Mouse (Mus musculus) kidney, adult 18-20 months (tissue): ENCODE measurements around the gene Tubg2.
"Not testable (repeated sequence)": the region's sequence is repeated elsewhere in the genome, so short reads cannot be mapped to it uniquely, and the experiment has no call there.

Source experiments
- DNase-seq: peaks from one replicate; pipeline ENCODE4 v3.0.0; 2021

The Tubg2 gene

DNA sequence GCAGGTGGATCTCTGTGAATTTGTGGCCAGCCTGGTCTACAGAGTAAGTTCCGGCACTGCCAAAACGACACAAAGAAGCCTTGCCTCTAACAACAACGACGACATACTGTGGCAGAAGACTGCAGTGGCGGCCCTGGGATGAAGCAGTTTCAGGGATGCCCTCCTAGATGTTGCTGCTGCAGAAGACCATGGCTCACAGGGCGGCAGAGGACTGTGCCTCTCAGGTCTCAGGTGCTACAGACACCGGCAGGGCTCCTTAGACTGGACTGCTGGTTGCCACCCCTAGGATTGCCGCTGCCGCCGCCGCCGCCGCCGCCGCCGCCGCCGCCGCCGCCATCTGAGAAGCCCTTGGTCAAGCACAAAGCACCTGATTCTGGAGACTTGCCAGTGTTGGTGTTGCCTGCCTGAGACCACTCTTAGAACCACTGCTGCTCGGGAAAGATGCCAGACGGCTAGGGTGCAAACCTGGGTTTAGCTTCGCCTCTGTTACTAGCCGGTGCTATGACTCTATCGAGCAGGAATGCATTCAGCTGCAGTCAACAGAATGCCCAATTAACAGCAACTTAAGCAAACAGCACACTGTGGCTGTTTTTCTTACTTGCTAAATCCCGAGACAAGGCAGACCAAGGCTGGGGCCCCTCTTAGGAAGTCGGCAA lies 15.4 kb upstream of the Tubg2 start:
- peak; percentile 36 for DNase-seq

DNA sequence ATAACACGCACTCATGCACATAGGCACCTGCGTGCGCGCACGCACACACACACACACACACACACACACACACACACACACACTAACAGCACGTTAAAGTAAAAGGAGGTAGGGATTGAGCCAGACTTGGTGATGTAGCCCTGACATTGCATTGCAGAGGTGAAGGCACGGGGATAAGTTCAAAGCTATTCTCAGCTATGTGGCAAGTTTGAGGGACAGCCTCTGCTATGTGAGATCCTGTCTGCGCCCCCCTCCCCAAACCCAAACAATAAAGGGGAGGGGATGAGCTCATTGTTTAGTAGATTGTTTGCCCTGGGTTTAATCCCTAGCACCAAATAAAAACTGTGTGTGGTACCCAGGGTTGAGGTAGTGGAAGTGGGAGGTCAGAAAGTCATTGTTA lies 14.6 kb upstream of the Tubg2 start:
- DNase-seq = no peak

DNA sequence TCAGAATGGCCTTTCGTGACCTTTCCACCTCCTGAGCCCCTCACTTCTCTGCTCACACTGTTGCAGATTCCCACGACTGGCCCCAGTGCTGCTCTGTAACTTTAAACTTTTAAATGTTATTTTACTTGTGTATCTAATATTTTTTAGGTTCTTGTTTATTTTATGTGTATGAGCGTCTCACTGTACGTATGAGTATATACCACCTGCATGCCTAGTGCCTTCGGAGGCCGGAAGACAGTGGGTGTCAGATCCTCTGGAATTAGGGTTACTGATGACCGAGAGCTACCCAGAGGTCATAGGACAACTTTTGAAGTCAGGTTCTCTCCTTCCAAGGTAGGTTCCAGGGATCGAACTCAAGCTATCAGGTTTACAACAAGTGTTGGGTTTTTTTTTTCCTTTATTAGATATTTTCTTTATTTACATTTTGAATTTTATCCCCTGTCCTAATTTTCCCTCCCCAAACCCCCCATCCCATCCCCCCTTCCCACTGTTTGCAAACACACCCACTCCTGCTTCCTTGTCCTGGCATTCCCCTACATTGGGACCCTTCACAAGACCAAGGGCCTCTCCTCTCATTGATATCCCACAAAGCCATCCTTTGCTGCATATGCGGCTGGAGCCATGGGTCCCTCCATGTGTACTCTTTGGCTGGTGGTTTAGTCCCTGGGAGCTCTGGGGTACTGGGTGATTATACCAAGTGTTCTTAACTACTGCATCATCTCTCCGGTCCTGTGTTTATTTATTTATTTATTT lies 13.3 kb upstream of the Tubg2 start:
- no peak for DNase-seq

DNA sequence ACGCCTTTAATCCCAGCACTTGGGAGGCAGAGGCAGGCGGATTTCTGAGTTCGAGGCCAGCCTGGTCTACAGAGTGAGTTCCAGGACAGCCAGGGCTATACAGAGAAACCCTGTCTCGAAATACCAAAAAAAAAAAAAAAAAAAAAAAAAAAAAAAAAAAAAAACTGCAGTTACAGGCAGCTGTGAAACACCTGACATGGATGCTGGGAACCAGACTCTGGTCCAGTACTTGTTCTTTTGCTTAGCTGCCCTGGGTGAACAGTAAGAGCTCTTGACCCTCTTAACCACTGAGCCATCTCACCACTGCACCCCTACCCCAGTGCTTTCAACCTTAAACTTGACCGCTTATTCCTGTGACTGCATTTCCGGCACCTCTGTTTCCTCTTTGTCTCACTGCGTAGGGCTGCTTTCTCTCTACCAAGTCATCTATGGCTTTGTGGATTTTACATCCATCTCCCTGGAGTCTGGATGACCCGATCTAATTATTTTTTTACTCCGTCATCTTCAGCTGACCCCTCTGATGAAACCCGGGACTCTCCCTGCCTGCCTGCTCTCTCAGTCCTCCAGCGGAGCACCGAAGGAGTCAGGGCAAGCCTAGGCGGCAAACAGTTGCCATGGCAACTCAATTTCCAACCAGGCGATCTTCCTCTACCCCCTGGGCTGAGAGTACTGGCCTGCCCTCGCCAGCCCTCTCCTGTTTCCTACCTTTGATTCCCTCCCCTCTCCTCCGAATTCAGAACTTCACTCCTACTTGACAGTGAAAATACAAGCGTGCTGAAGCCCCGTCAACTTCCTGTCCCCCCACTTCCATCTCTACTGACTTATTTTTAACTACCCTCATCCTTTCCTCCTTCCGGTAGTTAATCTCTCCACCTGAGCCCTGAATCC lies 12.1 kb upstream of the Tubg2 start:
- peak; percentile 43 for DNase-seq

DNA sequence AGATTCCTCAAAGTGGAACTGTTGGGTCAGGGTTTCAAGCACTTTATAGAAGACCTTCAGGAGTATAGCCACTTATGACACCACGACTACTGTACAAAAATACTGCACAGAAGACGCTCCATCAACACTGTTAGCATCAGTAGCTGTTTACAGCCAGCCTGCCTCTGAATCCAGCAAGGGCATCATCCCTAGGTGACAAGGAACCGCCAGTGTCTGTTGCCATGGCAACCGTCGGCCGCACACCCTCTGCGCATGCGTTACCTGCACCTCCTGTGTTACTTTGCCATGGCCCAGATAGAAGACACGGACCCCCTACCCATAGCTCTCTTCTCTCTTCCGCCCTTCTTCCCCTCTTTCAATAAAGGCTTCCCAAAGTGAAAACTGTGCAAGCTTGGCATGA lies 9.3 kb upstream of the Tubg2 start:
- no peak for DNase-seq

DNA sequence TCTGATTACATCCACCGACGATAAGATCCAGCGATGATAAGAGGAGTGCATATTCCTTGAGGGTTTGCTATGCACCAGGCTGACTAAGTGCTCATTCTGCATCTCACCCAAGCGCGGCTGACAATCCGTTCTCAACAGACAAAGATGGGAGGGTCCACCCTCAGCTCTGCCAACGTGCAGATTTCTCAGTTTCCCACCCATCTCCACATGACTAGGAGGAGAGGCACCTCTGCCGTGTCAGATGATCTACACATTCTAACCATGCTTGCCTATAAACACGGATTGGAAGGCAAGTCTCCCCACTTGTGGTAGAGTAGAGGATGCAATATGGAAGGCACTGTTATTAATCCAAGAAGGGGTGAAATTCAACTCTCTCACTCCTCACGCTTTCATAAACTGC lies 7.0 kb upstream of the Tubg2 start:
- DNase-seq = no peak

DNA sequence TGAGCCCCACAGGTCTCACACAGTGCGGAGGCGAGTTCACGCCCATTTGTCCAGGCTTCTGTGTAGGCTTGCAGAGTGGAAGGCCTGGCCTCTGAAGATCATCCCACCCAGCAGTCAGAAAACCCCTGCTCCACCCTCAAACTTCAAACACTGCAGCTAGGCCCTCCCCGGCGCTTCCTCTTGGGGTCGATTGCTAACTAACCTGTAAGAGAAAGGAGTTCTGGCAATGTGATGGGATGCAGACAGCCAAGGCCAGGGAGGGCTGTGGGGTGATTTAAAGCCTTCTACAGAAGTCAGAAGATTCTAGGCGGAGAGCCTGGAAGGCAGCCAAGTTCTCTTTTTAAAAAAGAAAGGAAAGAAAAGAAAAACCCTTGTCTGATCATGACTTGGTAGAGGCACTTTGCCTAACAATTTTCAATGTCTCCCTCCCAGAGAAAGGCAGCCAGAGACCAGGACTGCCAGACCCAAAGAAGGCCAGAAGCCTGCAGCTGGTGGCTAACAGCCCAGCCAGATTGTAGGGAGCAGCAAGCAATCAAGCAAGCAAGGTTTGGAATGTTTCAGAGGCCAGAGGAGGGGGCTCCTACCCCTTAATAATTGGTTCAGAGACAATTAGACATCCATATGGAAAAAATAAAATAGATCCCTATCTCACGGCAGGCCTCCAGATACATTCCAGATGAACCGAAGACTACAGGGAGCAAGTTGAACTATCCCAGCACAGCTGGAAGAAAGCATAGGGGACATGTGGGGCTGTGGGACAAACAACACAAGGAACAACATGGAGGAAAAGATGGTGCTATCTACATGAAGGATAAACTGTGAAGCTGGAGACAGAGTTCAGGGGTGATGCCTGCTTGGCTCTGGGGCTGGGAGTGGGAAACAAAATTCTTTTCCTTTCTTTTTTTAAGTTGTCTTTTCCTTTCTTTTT lies 6.3 kb upstream of the Tubg2 start:
- DNase-seq = no peak

DNA sequence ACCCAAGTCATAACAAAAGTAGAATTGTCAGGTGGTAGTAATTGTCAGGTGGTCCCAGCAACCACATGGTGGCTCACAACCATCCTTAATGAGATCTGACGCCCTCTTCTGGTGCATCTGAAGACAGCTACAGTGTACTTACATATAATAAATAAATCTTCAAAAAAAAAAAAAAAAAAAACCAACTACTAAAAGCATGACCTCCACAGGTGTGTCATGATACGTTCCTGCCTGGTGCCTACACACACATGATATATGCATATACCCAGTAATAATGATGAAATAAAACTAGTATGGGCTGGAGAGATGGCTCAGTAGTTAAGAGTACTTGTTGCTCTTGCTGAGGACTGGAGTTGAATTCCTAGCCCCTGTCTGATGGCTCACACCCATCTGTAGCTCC lies 4.6 kb upstream of the Tubg2 start:
- no peak for DNase-seq

DNA sequence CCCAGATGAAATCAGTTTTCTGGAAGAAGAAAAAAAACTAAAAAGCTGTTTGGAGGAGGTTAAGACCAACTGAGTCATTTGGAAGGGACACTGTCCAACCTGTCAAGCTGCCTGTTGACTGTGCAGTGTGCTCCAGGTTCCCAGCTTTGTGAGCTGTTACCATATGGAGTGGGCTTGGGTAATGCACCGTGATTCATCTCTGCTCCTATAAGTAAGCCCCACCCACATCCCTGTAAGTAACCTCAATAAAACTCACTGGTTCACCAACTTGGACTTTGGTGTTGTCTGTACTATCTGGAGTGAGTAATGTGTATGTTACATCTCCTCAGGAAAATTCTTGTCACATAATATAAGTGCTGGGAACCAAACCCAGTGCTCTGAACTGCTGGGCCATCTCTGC lies 2.9 kb upstream of the Tubg2 start:
- DNase-seq = no peak

DNA sequence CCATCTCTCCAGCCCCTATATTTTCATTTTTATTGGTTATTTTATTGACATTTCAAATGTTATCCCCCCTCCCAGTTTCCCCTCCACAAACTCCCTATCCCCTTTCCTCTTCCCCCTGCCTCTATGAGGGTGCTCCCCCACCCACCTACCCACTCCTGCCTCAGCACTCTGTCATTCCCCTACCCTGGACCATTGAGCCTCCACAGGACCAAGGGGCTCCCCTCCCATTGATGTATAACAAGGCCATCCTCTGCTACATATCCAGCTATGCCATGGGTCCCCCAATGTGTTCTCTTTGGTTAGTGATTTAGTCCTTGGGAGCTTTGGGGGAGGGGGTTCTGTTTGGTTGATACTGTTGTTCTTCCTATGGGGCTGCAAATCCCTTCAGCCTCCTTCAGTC lies 1.1 kb upstream of the Tubg2 start:
- no peak for DNase-seq

DNA sequence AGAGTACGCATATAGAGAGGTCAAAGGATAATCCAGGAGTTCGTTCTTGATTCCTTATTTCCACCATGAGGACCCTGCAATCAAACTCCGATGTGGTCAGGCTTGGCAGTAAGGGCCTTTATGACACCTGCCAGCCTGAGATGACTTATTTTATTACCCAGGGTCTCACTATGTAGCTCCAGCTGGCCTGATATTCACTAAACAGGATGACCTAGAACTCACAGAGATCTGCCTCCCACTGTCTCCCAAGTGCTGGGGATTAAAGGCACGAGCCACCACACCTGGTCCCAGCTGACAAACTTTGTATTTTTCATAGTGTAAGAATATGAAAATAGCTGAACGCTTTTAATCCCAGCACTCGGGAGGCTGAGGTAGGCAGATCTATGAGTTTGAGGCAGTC lies 556 bp upstream of the Tubg2 start:
- no peak for DNase-seq

DNA sequence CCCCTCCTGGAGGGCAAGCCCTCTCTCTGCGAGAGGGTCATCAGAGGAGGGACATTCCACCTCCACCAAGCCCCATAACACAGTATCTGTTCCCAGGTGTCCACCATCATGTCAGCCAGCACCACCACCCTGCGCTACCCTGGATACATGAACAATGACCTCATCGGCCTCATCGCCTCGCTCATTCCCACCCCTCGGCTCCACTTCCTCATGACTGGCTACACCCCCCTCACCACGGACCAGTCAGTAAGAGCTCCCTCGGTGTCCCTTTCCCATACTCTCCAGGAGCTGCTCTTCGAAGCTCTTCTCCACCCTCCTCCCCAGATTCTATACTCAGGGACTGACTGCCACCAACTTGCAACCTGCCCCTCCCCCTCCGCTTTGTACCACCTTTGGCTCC lies 4.4 kb downstream of the Tubg2 start:
- not testable (repeated sequence) for DNase-seq

DNA sequence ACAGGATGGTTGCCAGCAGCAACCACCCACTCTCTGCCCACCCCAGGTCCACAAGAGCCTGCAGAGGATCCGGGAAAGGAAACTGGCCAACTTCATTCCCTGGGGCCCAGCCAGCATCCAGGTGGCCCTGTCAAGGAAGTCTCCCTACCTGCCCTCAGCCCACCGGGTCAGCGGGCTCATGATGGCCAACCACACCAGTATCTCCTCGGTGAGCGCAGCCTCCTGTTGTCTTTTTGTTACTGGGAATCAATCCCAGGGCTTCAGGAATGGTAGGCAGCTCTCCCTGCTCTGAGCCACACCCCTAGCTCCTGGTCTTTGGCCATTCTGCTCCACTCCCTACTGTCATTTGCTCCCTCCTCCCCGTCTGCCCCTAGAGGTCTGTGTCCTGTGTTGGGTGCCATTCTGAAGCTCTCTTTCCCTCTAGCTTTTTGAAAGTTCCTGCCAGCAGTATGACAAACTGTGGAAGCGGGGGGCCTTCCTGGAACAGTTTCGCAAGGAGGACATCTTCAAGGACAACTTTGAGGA lies 5.3 kb downstream of the Tubg2 start:
- DNase-seq = not testable (repeated sequence)

DNA sequence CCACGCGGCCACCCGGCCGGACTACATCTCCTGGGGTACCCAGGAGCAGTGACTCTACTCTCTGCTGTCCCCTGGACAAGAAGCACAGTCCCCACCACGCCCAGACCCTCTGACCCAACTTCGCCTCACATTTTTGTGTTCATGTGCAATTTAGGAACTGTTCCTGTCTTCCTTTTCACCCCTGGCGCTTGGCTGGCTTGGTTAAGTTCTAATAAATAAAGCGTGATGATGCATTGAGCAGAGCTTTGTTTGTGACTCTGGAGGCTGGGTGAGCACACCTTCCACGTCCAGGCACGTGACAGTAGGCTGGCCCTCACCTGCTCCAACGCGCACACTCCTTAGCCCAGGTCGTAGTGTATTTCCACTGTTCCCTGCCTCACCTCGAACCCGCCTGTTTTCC lies 5.8 kb downstream of the Tubg2 start:
- no peak for DNase-seq

DNA sequence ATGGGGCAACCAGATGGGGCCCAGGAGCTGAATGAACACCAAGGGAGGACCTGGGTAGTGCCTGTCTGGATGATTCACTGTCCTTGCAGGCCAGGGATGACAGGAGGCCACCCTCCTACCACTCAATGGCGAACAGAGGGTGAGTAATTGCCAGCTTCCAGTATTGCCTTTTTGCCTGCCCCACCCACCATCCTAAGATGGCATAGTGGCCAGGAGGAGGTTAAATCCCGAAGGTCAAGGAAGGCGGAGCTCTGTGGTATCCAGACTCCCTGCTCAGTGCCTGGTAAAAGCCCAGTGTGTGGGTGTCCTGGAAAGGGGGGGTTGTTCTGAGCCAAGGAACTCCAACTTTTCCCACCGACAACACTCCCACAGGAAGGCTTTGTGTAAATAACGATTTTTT lies 6.6 kb downstream of the Tubg2 start:
- DNase-seq = no peak

DNA sequence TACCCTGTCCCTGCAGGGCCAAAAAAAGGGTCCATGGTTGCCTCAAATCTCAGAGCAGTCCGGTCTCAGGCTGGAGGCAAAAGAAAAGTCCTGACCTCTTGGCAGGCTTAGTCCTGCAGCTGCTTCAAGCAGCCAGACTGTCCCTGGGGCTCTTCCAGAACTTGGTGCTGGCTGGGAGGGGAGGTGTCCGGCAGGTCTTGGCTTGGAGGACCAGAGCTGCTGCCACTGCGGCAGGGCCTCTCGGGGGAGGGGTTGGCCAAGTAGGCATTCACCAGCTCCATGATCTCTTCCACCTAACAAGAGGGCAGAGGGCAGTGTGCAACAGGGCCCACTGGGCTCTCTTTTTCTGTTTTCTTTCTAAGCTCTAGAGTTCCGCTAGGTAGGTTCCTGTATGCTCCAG lies 7.1 kb downstream of the Tubg2 start:
- DNase-seq = peak; percentile 53

DNA sequence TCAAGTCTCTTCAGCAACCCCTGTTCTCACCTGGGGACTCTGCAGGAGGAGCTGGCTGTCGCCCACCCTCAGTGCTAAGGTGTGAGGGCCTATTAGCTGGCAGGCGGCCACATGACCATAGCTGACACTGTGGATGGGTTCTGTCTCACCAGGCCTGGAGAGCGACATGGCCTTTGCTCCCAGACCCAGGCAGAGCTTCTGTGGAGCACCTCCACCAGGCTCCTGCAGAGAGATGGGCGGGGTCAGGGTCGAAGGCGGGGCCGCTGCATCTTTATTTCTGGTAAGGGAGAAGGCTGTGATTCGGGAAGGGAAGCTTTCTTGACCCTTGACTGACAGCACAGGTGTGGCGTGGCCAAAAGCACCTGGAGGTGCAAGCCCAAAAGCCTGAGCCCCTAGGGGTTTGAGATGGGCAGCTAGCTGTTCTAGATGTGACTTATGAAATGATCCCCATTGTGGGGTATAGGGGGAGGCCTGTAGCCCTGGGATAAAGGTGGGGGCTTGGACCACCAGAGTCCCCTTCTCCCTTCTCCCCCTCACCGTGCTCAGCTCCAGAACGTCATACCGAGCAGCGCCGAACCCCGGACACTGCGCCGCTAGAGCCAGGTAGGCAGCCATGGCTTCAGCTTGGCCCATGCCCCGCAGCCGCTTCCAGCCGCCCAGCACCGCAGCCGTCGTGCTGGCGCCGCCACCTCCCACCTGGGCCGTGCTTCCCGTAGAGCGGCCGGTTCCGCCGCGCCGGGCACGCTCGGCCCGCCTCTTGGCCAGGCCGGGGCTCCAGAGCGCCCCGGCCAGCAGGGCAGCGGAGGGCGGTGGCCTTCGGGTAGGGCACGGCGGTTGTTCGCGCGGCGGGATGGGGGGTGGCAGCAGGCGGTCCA lies 8.0 kb downstream of the Tubg2 start:
- peak; percentile 58 for DNase-seq

DNA sequence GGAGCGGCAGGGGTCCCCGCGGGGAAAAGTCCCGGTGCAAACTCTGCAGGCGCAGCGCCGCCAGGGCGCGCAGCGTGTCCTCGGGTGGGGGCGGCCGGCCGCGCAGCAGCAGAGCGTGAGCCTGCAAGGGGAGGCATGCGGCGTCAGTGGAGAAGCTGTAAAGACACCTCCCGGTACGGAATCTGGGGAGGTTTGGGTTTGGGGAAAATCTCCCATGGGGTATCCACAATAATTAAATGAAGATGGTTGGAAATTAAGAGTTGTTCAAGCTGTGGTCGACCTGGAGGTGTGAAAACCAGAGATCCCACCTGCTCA lies 8.6 kb downstream of the Tubg2 start:
- DNase-seq = no peak

DNA sequence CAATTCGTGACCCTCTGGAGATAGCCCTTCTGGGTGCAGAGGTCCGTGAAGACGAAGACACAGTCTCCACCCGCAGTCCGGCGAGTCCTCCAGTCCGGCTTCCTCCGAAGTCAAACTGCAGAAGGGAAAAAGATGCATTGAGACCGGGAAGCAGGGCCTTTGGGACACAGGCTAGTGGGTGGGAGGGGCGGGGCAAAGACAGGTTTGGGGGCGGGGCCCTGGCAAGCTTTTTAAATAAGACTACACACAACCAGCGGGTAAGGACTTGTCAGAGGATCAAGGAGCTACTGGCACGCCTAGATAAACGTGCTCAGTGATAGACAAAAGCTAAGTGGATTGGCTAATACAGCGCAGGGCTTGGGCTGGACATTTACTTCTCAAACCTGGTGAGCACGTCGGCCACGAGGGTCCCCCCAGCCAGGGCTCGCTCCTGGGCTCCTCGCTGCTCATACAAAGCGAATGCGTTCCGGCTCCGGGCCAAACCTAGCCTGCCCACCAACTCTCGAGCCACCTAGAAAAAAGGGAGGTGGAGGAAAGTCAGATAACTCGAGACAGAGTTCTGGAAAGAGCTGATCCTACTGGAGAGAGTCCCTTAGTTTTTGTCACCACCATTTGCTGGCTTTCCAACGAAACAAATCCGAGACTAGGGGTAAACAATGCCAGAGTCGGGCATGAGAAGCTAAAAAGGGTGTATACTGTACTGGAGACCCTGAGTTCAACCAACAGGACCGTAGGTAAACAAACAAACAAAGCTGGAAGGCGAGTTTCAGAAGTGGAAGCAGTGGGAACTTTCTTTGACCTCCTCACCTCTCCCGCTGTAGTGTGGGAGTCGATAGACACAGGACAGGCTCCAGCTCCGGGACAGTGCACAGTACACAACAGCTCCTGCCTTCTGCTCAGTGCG lies 9.2 kb downstream of the Tubg2 start:
- no peak for DNase-seq

DNA sequence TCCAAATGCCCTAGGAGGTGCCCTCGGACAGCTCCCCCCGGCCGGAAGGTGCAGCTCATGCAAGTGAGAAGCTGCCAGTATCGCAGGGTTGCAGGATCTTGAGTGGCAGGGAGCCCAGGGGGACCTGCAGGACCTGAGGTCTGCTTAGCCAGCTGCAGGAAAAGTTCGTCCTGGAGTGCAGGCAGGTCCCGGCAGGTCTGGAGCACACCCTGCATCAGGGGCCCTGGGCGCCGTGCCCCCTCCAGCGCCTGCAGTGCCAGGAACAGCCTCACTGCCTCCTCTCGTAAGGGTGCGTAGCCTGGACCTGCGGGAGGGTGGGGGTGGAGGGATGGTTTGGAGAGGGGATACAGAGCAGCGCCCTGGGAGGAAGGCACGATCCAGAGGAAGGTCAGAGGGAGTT lies 10.7 kb downstream of the Tubg2 start:
- DNase-seq = no peak
